Mouse (Mus musculus) hindbrain, embryonic 14.5 days (tissue): ENCODE results near the gene Lonp1. TPM values are rescaled to one million over a fixed set of nuclear protein-coding genes. Genes with fewer than 3 reads are reported as not detected.
A peak's percentile ranks its signal among the peaks of the same experiment; 100 is the strongest.
"Not testable (repeated sequence)": the region's sequence is repeated elsewhere in the genome, so short reads cannot be mapped to it uniquely, and the experiment has no call there.

Experiments used
- ATAC-seq: fragments of 200-750 bp; cut with Nextera tagmentation; 2 replicates; pipeline ENCODE4 v1.8.0; 2017; ENCODE audit warnings: moderate number of reproducible peaks, mild to moderate bottlenecking, moderate TSS enrichment, moderate library complexity; ENCODE audit not compliant: low FRiP score
- DNase-seq: peaks from one replicate; pipeline ENCODE4 v3.0.0-alpha.2; 2015; ENCODE audit warnings: low spot score
- H3K27ac ChIP-seq: fragments of 300-500 bp; sonication (generic); 2 replicates; pipeline ENCODE4 v1.5.1; 2014; ENCODE audit warnings: mild to moderate bottlenecking, moderate library complexity
- H3K27me3 ChIP-seq: fragments of 300-500 bp; sonication (generic); 2 replicates; pipeline ENCODE4 v1.6.1; 2014; ENCODE audit warnings: mild to moderate bottlenecking, low read length, mixed read lengths; ENCODE audit not compliant: control insufficient read depth, insufficient read depth
- H3K36me3 ChIP-seq: fragments of 300-500 bp; sonication (generic); replicated peaks from 2 replicates; pipeline ENCODE4 v1.6.1; 2014; ENCODE audit not compliant: control insufficient read depth, insufficient read depth
- H3K4me1 ChIP-seq: fragments of 300-500 bp; sonication (generic); replicated peaks from 2 replicates; pipeline ENCODE4 v1.6.1; 2014; ENCODE audit warnings: antibody characterized with exemption, low read length, mixed read lengths; ENCODE audit not compliant: control insufficient read depth, insufficient read depth
- H3K4me2 ChIP-seq: fragments of 300-500 bp; sonication (generic); replicated peaks from 2 replicates; pipeline ENCODE4 v1.6.1; 2014; ENCODE audit warnings: mild to moderate bottlenecking, moderate library complexity
- H3K4me3 ChIP-seq: fragments of 300-500 bp; sonication (generic); replicated peaks from 2 replicates; pipeline ENCODE4 v1.5.1; 2014; ENCODE audit warnings: mild to moderate bottlenecking, low read length
- H3K9ac ChIP-seq: fragments of 300-500 bp; sonication (generic); 2 replicates; pipeline ENCODE4 v1.6.1; 2014
- H3K9me3 ChIP-seq: fragments of 300-500 bp; sonication (generic); 2 replicates; pipeline ENCODE4 v1.6.1; 2016; ENCODE audit warnings: low read length; ENCODE audit not compliant: control insufficient read depth
- WGBS: fragments of 180-500 bp; shearing (Covaris S2); extraction: QIAGEN DNeasy Blood & Tissue Kit; methylation state at CpG from one replicate; pipeline ENCODE4 v1.1.7; 2014; 5-methylcytosine and 5-hydroxymethylcytosine counted together
- polyA plus RNA-seq: library from polyadenylated mRNA; unstranded; fragments of >200 nt; fragmentation: Nextera tagmentation; extraction: Ambion mirVana; gene quantifications from 2 replicates; pipeline ENCODE4 v1.2.1, GENCODE M21; 2014

The Lonp1 gene
- polyA plus RNA-seq, 1 experiment from 2014 or later, result 45.0 TPM

DNA sequence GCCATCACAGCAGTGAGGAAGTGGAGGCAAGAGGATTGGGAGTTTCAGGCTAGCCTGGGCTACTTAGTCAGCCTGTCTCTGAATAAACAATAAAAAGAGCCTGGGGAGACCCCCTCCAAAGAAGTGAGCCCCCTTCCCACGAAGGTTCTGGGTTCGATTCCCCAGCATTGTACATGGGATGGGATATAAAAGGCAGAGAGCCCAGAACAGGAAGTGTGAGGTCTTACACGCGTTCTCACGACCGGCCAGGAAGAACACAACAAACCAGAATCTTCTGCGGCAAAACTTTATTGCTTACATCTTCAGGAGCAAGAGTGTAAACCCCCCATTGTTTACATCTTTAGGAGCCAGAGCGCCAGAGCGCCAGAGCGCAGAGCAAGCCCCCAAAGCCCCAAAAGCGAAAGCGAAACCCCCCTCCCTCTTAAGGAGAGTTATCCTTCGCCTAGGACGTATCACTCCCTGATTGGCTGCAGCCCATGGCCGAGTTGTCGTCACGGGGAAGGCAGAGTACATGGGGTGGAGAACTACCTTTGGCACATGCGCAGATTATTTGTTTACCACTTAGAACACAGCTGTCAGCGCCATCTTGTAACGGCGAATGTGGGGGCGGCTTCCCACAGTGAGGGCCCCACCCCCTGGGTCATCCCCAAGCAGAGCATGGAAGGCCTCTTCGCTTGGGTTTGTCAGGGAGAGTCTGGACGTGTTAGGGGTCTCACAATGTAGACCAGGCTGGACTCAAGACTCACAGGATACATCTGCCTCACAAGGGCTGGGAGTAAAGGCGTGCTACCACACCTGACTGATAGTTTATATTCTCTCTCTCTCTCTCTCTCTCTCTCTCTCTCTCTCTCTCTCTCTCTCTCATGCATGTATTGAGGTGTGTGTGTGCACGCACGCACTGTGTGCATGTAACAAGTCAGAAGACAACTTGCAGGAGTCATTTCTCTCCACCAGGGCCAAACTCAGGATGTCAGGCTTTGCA, 3.4 kb upstream of the Lonp1 start:
- H3K9me3 ChIP-seq, H3K9ac ChIP-seq, ATAC-seq, DNase-seq, H3K27ac ChIP-seq, H3K36me3 ChIP-seq, H3K4me2 ChIP-seq, H3K27me3 ChIP-seq, H3K4me3 ChIP-seq: not testable (repeated sequence)
- H3K4me1 ChIP-seq, result peaks cover 17% of the 10 kb centered on the region
- 89% methylated on average over 27 of the region's 27 CpGs for WGBS

DNA sequence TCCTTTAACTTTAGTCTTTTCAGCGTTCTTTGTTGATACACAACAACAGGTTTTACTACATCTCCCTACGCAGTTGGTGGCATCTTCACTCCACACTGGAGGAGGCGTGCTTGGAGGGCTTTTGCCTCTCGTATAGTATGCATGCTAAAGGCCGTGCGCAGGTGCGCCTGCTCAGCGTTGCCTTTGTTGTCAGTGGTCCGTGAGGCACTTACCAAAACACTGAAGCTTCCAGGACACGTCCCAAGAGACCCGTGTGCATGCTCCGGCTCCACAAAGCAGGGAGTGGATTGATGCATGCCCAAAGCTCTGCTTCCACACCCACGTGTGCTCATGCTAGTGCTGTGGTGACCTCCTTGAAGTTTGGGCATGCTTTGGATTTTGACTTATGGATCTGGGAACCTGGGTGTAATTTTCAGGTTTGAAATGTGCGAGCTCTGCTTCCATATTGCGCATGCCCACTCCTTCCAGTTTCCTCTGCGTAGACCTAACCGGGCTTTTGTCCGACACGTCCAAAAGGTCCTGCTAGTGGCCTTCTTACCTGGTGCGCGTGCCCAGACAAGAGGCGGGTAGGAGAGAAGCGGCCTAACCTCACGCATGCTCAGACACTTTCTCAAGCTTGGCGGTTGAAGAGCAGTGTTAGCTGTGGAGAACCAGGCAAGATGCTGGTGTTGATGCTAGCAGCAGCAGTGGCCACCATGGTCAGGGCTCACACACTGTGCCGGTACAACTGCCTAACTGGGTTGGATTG, 1.0 kb upstream of the Lonp1 start, which contains the start of gene Catsperd:
TSS of gene Catsperd (plus strand) at position 614 of the 748 bp plus-strand sequence.
- Histone ChIP-seq H3K27me3 (no peaks in the 10 kb centered on the region), H3K4me1 (peaks cover 17% of the 10 kb centered on the region), H3K4me3 (peak within 1 kb of the TSS; percentile 61), H3K4me2 (peak within 1 kb of the TSS; percentile 67), H3K9ac (peak within 1 kb of the TSS; percentile 34), H3K27ac (peak within 1 kb of the TSS; percentile 78), H3K36me3 (peaks cover 9% of the 10 kb centered on the region; the same call in 1 of the 2 replicates), H3K9me3 (no peaks in the 10 kb centered on the region)
- peak; percentile 47 for DNase-seq
- WGBS, result 12% methylated on average over 26 of the region's 26 CpGs
- ATAC-seq, result peak; percentile 38; the same call in 1 of the 2 replicates

GRCm38 (mm10) chr17:56626260-56626659, 427 bp downstream of the Lonp1 start:
- 1% methylated on average over 32 of the region's 32 CpGs for WGBS
- DNase-seq, result no peak
- ATAC-seq, result no peak

GRCm38 (mm10) chr17:56625495-56625894, 1.2 kb downstream of the Lonp1 start:
- 89% methylated on average over 3 of the region's 3 CpGs for WGBS
- DNase-seq (no peak), ATAC-seq (no peak)
- no peaks in the 10 kb centered on the region for H3K9me3 ChIP-seq
- H3K36me3 ChIP-seq, result peaks cover 30% of the 10 kb centered on the region
- H3K27ac ChIP-seq, result no peak overlapping the region
- H3K4me3 ChIP-seq, result peak overlapping the region; percentile 61; the same call in 1 of the 2 replicates
- no peaks in the 10 kb centered on the region for H3K27me3 ChIP-seq
- H3K4me1 ChIP-seq, result peaks cover 17% of the 10 kb centered on the region
- peak overlapping the region; percentile 67 for H3K4me2 ChIP-seq
- no peak overlapping the region for H3K9ac ChIP-seq

More at GRCm38 (mm10) chr17:56626260-56626659, 427 bp downstream of the Lonp1 start:
- Histone ChIP-seq H3K4me3 (peak overlapping the region; percentile 61), H3K36me3 (peaks cover 22% of the 10 kb centered on the region), H3K4me2 (peak overlapping the region; percentile 67), H3K27ac (no peak overlapping the region), H3K9me3 (no peaks in the 10 kb centered on the region), H3K9ac (peak overlapping the region; percentile 74), H3K4me1 (peaks cover 17% of the 10 kb centered on the region), H3K27me3 (no peaks in the 10 kb centered on the region)

GRCm38 (mm10) chr17:56617628-56618027, 9.1 kb downstream of the Lonp1 start:
- H3K9me3 ChIP-seq, result no peaks in the 10 kb centered on the region
- no peak overlapping the region for H3K4me2 ChIP-seq
- no peak overlapping the region for H3K27ac ChIP-seq
- no peak for ATAC-seq
- no peak overlapping the region for H3K9ac ChIP-seq
- 94% methylated on average over 8 of the region's 8 CpGs for WGBS
- peaks cover 81% of the 10 kb centered on the region for H3K36me3 ChIP-seq
- no peaks in the 10 kb centered on the region for H3K27me3 ChIP-seq
- no peak overlapping the region for H3K4me3 ChIP-seq
- H3K4me1 ChIP-seq, result peaks cover 11% of the 10 kb centered on the region
- DNase-seq, result no peak

DNA sequence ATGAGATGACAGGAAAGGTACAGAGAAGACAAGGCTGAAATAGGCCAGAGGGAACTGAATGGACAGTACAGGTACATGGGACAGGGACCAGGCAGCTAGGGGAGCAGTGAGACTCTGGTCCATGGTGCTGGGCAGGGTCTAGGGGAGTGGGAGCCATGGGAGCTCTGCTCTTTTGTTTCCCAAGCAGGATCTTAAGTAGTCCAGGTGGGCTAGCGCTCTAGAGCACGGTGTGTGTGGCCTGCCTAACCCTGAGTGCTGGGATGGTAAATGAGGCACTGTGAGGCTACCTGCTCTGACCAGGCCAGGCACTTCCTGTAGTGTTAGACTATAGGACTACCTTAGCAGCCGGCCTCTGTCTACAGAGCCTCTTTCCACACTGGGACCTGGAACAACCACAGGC, 10.0 kb downstream of the Lonp1 start:
- Histone ChIP-seq H3K36me3 (peaks cover 72% of the 10 kb centered on the region), H3K4me1 (peaks cover 11% of the 10 kb centered on the region), H3K9me3 (no peaks in the 10 kb centered on the region), H3K4me3 (no peak overlapping the region), H3K9ac (no peak overlapping the region), H3K27ac (no peak overlapping the region), H3K4me2 (no peak overlapping the region), H3K27me3 (no peaks in the 10 kb centered on the region)
- 91% methylated on average over 3 of the region's 3 CpGs for WGBS
- ATAC-seq (no peak), DNase-seq (no peak)

DNA sequence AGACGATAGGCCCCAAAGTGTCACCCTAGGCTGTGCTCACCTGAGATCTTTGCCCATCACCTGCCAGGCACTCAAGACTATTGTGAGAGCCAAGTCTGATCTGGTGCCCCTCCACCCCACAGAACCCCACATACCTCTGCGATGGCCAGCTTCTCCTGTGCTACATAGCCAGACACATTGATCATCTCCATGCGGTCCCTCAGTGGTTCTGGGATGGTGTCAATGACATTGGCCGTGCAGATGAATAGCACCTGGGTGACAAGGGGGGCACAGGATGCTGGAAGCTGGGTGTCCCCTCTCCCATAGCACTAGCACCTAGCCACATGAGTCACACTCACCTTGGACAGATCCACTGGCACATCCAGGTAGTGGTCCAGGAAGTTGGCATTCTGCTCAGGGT, 10.9 kb downstream of the Lonp1 start:
- Histone ChIP-seq H3K9ac (no peak overlapping the region), H3K4me1 (peaks cover 11% of the 10 kb centered on the region), H3K36me3 (peaks cover 64% of the 10 kb centered on the region), H3K4me3 (no peak overlapping the region), H3K27ac (no peak overlapping the region), H3K9me3 (no peaks in the 10 kb centered on the region), H3K4me2 (no peak overlapping the region), H3K27me3 (no peaks in the 10 kb centered on the region)
- no peak for DNase-seq
- ATAC-seq, result no peak
- WGBS, result 90% methylated on average over 4 of the region's 4 CpGs

GRCm38 (mm10) chr17:56615136-56615784, 11.4 kb downstream of the Lonp1 start:
- Histone ChIP-seq H3K4me1 (peaks cover 14% of the 10 kb centered on the region), H3K27ac (no peak overlapping the region), H3K27me3 (no peaks in the 10 kb centered on the region), H3K4me2 (peak overlapping the region; percentile 60; the same call in 1 of the 2 replicates), H3K36me3 (peaks cover 59% of the 10 kb centered on the region), H3K9me3 (no peaks in the 10 kb centered on the region), H3K9ac (no peak overlapping the region), H3K4me3 (no peak overlapping the region)
- WGBS, result 89% methylated on average over 11 of the region's 11 CpGs
- ATAC-seq (no peak), DNase-seq (no peak)
